Mouse (Mus musculus): ENCODE measurements around the gene Ing2. TPM values are rescaled to one million over a fixed set of nuclear protein-coding genes. Genes with fewer than 3 reads are reported as not detected.
A peak's percentile ranks its signal among the peaks of the same experiment; 100 is the strongest.

Ing2 gene
- total RNA-seq, 1 experiment from 2014 or later: 89.2 TPM

GRCm38 (mm10) chr8:47680306-47680705 is 5.0 kb upstream of the Ing2 start:
- ATAC-seq (replicated peaks in 1 of 2; ENCODE audit: insufficient read depth in 1 of 2, low FRiP score in 2 of 2, low TSS enrichment in 1 of 2, low read depth in 1 of 2, poor library complexity in 2 of 2, severe bottlenecking in 2 of 2): 0 out of 4 replicates have a peak, but pooled peaks of 1 of the 2 experiments have one; percentile 20

GRCm38 (mm10) chr8:47679603-47680002 is 4.2 kb upstream of the Ing2 start:
- ATAC-seq (replicated peaks in 1 of 2; ENCODE audit: insufficient read depth in 1 of 2, low FRiP score in 2 of 2, low TSS enrichment in 1 of 2, low read depth in 1 of 2, poor library complexity in 2 of 2, severe bottlenecking in 2 of 2): no peak

GRCm38 (mm10) chr8:47676631-47677030 is 1.3 kb upstream of the Ing2 start:
- no peak for ATAC-seq (replicated peaks in 1 of 2; ENCODE audit: insufficient read depth in 1 of 2, low FRiP score in 2 of 2, low TSS enrichment in 1 of 2, low read depth in 1 of 2, poor library complexity in 2 of 2, severe bottlenecking in 2 of 2)

- no peak for ATAC-seq (replicated peaks in 1 of 2; ENCODE audit: insufficient read depth in 1 of 2, low FRiP score in 2 of 2, low TSS enrichment in 1 of 2, low read depth in 1 of 2, poor library complexity in 2 of 2, severe bottlenecking in 2 of 2)
These were observed 868 bp upstream of the Ing2 start for GRCm38 (mm10) chr8:47676224-47676623.

- 0 out of 4 replicates have a peak, but pooled peaks of 1 of the 2 experiments have one; percentile 3 for ATAC-seq (replicated peaks in 1 of 2; ENCODE audit: insufficient read depth in 1 of 2, low FRiP score in 2 of 2, low TSS enrichment in 1 of 2, low read depth in 1 of 2, poor library complexity in 2 of 2, severe bottlenecking in 2 of 2)
These were observed 430 bp upstream of the Ing2 start for GRCm38 (mm10) chr8:47675786-47676185.

GRCm38 (mm10) chr8:47674140-47674776 is 1.1 kb downstream of the Ing2 start:
- no peak for ATAC-seq (replicated peaks in 1 of 2; ENCODE audit: insufficient read depth in 1 of 2, low FRiP score in 2 of 2, low TSS enrichment in 1 of 2, low read depth in 1 of 2, poor library complexity in 2 of 2, severe bottlenecking in 2 of 2)

GRCm38 (mm10) chr8:47673317-47674139 is 1.8 kb downstream of the Ing2 start:
- peak; percentile 70 to 78 for ATAC-seq (replicated peaks in 1 of 2; ENCODE audit: insufficient read depth in 1 of 2, low FRiP score in 2 of 2, low TSS enrichment in 1 of 2, low read depth in 1 of 2, poor library complexity in 2 of 2, severe bottlenecking in 2 of 2)

- no peak for ATAC-seq (replicated peaks in 1 of 2; ENCODE audit: insufficient read depth in 1 of 2, low FRiP score in 2 of 2, low TSS enrichment in 1 of 2, low read depth in 1 of 2, poor library complexity in 2 of 2, severe bottlenecking in 2 of 2)
These were observed 11.0 kb downstream of the Ing2 start for GRCm38 (mm10) chr8:47664231-47664785.

GRCm38 (mm10) chr8:47663201-47663600 is 12.2 kb downstream of the Ing2 start:
- ATAC-seq (replicated peaks in 1 of 2; ENCODE audit: insufficient read depth in 1 of 2, low FRiP score in 2 of 2, low TSS enrichment in 1 of 2, low read depth in 1 of 2, poor library complexity in 2 of 2, severe bottlenecking in 2 of 2): no peak

GRCm38 (mm10) chr8:47662716-47663115 is 12.6 kb downstream of the Ing2 start:
- no peak for ATAC-seq (replicated peaks in 1 of 2; ENCODE audit: insufficient read depth in 1 of 2, low FRiP score in 2 of 2, low TSS enrichment in 1 of 2, low read depth in 1 of 2, poor library complexity in 2 of 2, severe bottlenecking in 2 of 2)

GRCm38 (mm10) chr8:47660394-47660793 is 15.0 kb downstream of the Ing2 start:
- no peak for ATAC-seq (replicated peaks in 1 of 2; ENCODE audit: insufficient read depth in 1 of 2, low FRiP score in 2 of 2, low TSS enrichment in 1 of 2, low read depth in 1 of 2, poor library complexity in 2 of 2, severe bottlenecking in 2 of 2)

- ATAC-seq (replicated peaks in 1 of 2; ENCODE audit: insufficient read depth in 1 of 2, low FRiP score in 2 of 2, low TSS enrichment in 1 of 2, low read depth in 1 of 2, poor library complexity in 2 of 2, severe bottlenecking in 2 of 2): no peak
These were observed 15.9 kb downstream of the Ing2 start for GRCm38 (mm10) chr8:47659463-47659862.

- ATAC-seq (replicated peaks in 1 of 2; ENCODE audit: insufficient read depth in 1 of 2, low FRiP score in 2 of 2, low TSS enrichment in 1 of 2, low read depth in 1 of 2, poor library complexity in 2 of 2, severe bottlenecking in 2 of 2): no peak
These were observed 20.9 kb downstream of the Ing2 start for GRCm38 (mm10) chr8:47654406-47654805.

GRCm38 (mm10) chr8:47652737-47653076 is 22.6 kb downstream of the Ing2 start:
- no peak for ATAC-seq (replicated peaks in 1 of 2; ENCODE audit: insufficient read depth in 1 of 2, low FRiP score in 2 of 2, low TSS enrichment in 1 of 2, low read depth in 1 of 2, poor library complexity in 2 of 2, severe bottlenecking in 2 of 2)

GRCm38 (mm10) chr8:47651913-47652736 is 23.2 kb downstream of the Ing2 start:
- ATAC-seq (replicated peaks in 1 of 2; ENCODE audit: insufficient read depth in 1 of 2, low FRiP score in 2 of 2, low TSS enrichment in 1 of 2, low read depth in 1 of 2, poor library complexity in 2 of 2, severe bottlenecking in 2 of 2): no peak

GRCm38 (mm10) chr8:47650853-47651252 is 24.5 kb downstream of the Ing2 start:
- no peak for ATAC-seq (replicated peaks in 1 of 2; ENCODE audit: insufficient read depth in 1 of 2, low FRiP score in 2 of 2, low TSS enrichment in 1 of 2, low read depth in 1 of 2, poor library complexity in 2 of 2, severe bottlenecking in 2 of 2)

GRCm38 (mm10) chr8:47649551-47649950 is 25.8 kb downstream of the Ing2 start:
- no peak for ATAC-seq (replicated peaks in 1 of 2; ENCODE audit: insufficient read depth in 1 of 2, low FRiP score in 2 of 2, low TSS enrichment in 1 of 2, low read depth in 1 of 2, poor library complexity in 2 of 2, severe bottlenecking in 2 of 2)

Measured in hematopoietic stem cell, adult 5-6 weeks (primary cell).